23 mouse cellular contexts compared by ENCODE assay signal in the genomic region with DNA sequence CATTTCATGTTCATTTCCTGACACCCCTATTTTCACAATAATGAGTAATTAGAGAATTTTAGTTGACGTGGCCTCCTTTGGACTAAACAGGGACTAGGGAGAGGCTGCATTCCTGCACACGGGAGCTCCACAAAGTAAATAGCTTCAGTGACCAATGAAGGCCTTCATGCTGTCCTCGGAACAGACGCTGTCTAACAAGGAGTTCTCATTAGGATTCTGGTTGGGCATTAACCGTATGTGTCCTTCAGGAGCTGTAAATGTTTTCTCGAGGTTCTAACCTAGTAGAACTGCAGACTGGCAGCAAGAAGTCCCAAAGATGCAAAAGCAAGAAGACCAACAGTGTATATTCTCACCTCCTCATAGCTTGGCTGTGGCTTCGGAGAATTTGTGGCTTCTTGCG. TPM values are rescaled to one million over a fixed set of nuclear protein-coding genes. Genes with fewer than 3 reads are reported as not detected.
DNase-seq lines count a peak whose midpoint lies in the region; ATAC-seq and TF ChIP-seq lines count a peak whose summit lies in the region.
"Had no signal": no experiment of that assay in that cellular context is flagged by ENCODE, and none has a peak within 500 bp of the region (broad histone marks: within the 10 kb centered on the region; RNA-seq: fewer than 3 reads in every experiment).

No protein-coding gene starts in this region.

- H3K4me1 ChIP-seq in heart, embryonic 12.5 days (replicated peaks), result no peaks in the 10 kb centered on the region
- H3K4me1 ChIP-seq in kidney, embryonic 15.5 days, result no peaks in the 10 kb centered on the region
- no peaks in the 10 kb centered on the region for H3K4me1 ChIP-seq in hindbrain, embryonic 14.5 days (replicated peaks; ENCODE audit: control insufficient read depth, insufficient read depth, low read length)

- peaks cover 77% of the 10 kb centered on the region for H3K36me3 ChIP-seq in heart, embryonic 12.5 days
- H3K36me3 ChIP-seq in kidney, embryonic 15.5 days, result peaks cover 90% of the 10 kb centered on the region
- H3K36me3 ChIP-seq in hindbrain, embryonic 14.5 days (replicated peaks; ENCODE audit: control insufficient read depth, insufficient read depth), result peaks cover 90% of the 10 kb centered on the region

- H3K4me2 ChIP-seq in heart, embryonic 12.5 days, result no peak overlapping the region
- no peak overlapping the region for H3K4me2 ChIP-seq in kidney, embryonic 15.5 days
- H3K4me2 ChIP-seq in hindbrain, embryonic 14.5 days (replicated peaks), result no peak overlapping the region

- ATAC-seq in heart, embryonic 12.5 days (ENCODE audit: insufficient number of reproducible peaks, low FRiP score), result no peak
- no peak for ATAC-seq in kidney, embryonic 15.5 days (replicated peaks; ENCODE audit: low FRiP score)
- ATAC-seq in hindbrain, embryonic 14.5 days (ENCODE audit: low FRiP score), result no peak
- ATAC-seq: CD4-positive, CD25-positive, alpha-beta regulatory T cell, adult 4 months; forebrain, embryonic 14.5 days had no signal

- DNase-seq in heart, adult 11 months, result peak; percentile 35
- peak; percentile 81 for DNase-seq in kidney, adult 9 months
- DNase-seq in kidney, postnatal 4 days, result no peak
- peak; percentile 31 to 57 for DNase-seq in kidney, postnatal 25 days
- DNase-seq in hindbrain, embryonic 14.5 days (ENCODE audit: low spot score), result no peak
- DNase-seq in layer of hippocampus, adult 2 months (ENCODE audit: low spot score in 2 of 2), result no peak
- DNase-seq: adrenal gland, adult 8-10 months; adrenal gland, postnatal 36 days; B cell, adult 2 months; cerebellum, adult 2 months; cerebellum, postnatal 10 days; gastrocnemius, adult 2 months; gastrocnemius, postnatal 25 days; heart, postnatal 10 days; heart, postnatal 4 days had no signal

- H3K27ac ChIP-seq in heart, embryonic 12.5 days (ENCODE audit: poor library complexity, severe bottlenecking), result no peak overlapping the region
- H3K27ac ChIP-seq in kidney, embryonic 15.5 days, result peak overlapping the region; percentile 39
- no peak overlapping the region for H3K27ac ChIP-seq in hindbrain, embryonic 14.5 days
- no peak overlapping the region for H3K27ac ChIP-seq in layer of hippocampus, adult 2 months
- H3K27ac ChIP-seq: embryonic facial prominence, embryonic 10.5 days; forebrain, embryonic 10.5 days; gastrocnemius, adult 2 months had no signal

- H3K4me3 ChIP-seq in heart, embryonic 12.5 days, result no peak overlapping the region
- no peak overlapping the region for H3K4me3 ChIP-seq in kidney, embryonic 15.5 days (replicated peaks)
- no peak overlapping the region for H3K4me3 ChIP-seq in hindbrain, embryonic 14.5 days (replicated peaks; ENCODE audit: low read length)
- no peak overlapping the region for H3K4me3 ChIP-seq in layer of hippocampus, adult 2 months
- H3K4me3 ChIP-seq: embryonic facial prominence, embryonic 10.5 days; erythroblast, embryonic 14.5 days; forebrain, embryonic 10.5 days; gastrocnemius, adult 2 months had no signal

- no peaks in the 10 kb centered on the region for H3K9me3 ChIP-seq in heart, embryonic 12.5 days (replicated peaks)
- H3K9me3 ChIP-seq in kidney, embryonic 15.5 days (replicated peaks), result no peaks in the 10 kb centered on the region
- no peaks in the 10 kb centered on the region for H3K9me3 ChIP-seq in hindbrain, embryonic 14.5 days (ENCODE audit: control insufficient read depth, low read length)
- H3K9me3 ChIP-seq: embryonic facial prominence, embryonic 10.5 days; forebrain, embryonic 10.5 days; G1E had no signal

- no peak for TF ChIP-seq CTCF in layer of hippocampus, adult 2 months (conservative IDR thresholded peaks at IDR 0.05)

- no peak overlapping the region for H3K9ac ChIP-seq in heart, embryonic 12.5 days
- no peak overlapping the region for H3K9ac ChIP-seq in kidney, embryonic 15.5 days
- no peak overlapping the region for H3K9ac ChIP-seq in hindbrain, embryonic 14.5 days

- H3K27me3 ChIP-seq in heart, embryonic 12.5 days (replicated peaks), result no peaks in the 10 kb centered on the region
- H3K27me3 ChIP-seq in kidney, embryonic 15.5 days, result no peaks in the 10 kb centered on the region
- no peaks in the 10 kb centered on the region for H3K27me3 ChIP-seq in hindbrain, embryonic 14.5 days (ENCODE audit: control insufficient read depth, insufficient read depth, low read length)

- WGBS in heart, embryonic 12.5 days, result 88% methylated on average over 8 of the region's 8 CpGs
- WGBS in kidney, embryonic 15.5 days, result 82% methylated on average over 8 of the region's 8 CpGs
- WGBS in hindbrain, embryonic 14.5 days, result 91% methylated on average over 8 of the region's 8 CpGs

RNA-seq across cellular contexts. Expression of a gene that starts 21.2 kb away (rescaled TPM):
- 68.8 and 72.1 TPM in 2 replicates for polyA plus RNA-seq in heart, embryonic 12.5 days (2016; fragmentation: Nextera tagmentation; extraction: Ambion mirVana)
- 137 and 142 TPM in 2 replicates for polyA plus RNA-seq in kidney, embryonic 15.5 days (2015; fragmentation: Nextera tagmentation; extraction: Ambion mirVana)
- polyA plus RNA-seq in hindbrain, embryonic 14.5 days (2014; fragmentation: Nextera tagmentation; extraction: Ambion mirVana), result 75.9 and 77.0 TPM in 2 replicates
- 10 to 100 TPM; 85.5 to 86.1 TPM for total RNA-seq in layer of hippocampus, adult 2 months (2021)

RNA-seq across cellular contexts. Expression of a gene that starts 21.2 kb away (rescaled TPM):
- polyA plus RNA-seq in heart, embryonic 12.5 days (2016; fragmentation: Nextera tagmentation; extraction: Ambion mirVana), result 161 and 176 TPM in 2 replicates
- polyA plus RNA-seq in kidney, embryonic 15.5 days (2015; fragmentation: Nextera tagmentation; extraction: Ambion mirVana), result 151 and 165 TPM in 2 replicates
- polyA plus RNA-seq in hindbrain, embryonic 14.5 days (2014; fragmentation: Nextera tagmentation; extraction: Ambion mirVana), result 65.8 and 72.2 TPM in 2 replicates
- total RNA-seq in layer of hippocampus, adult 2 months (2021), result 10 to 100 TPM; 25.9 to 26.3 TPM

RNA-seq across cellular contexts. Expression of a gene that starts 35.6 kb away (rescaled TPM):
- 2.4 and 3.0 TPM in 2 replicates for polyA plus RNA-seq in heart, embryonic 12.5 days (2016; fragmentation: Nextera tagmentation; extraction: Ambion mirVana)
- polyA plus RNA-seq in kidney, embryonic 15.5 days (2015; fragmentation: Nextera tagmentation; extraction: Ambion mirVana), result 1.4 and 2.3 TPM in 2 replicates
- 9.0 TPM in 2 replicates for polyA plus RNA-seq in hindbrain, embryonic 14.5 days (2014; fragmentation: Nextera tagmentation; extraction: Ambion mirVana)
- 1 to 10 TPM; 4.6 to 6.9 TPM for total RNA-seq in layer of hippocampus, adult 2 months (2021)
- polyA plus RNA-seq: G1E had no signal

RNA-seq across cellular contexts. Expression of a gene that starts 45.1 kb away (rescaled TPM):
- polyA plus RNA-seq in heart, embryonic 12.5 days (2016; fragmentation: Nextera tagmentation; extraction: Ambion mirVana), result 405 and 410 TPM in 2 replicates
- polyA plus RNA-seq in kidney, embryonic 15.5 days (2015; fragmentation: Nextera tagmentation; extraction: Ambion mirVana), result 631 and 634 TPM in 2 replicates
- 364 and 387 TPM in 2 replicates for polyA plus RNA-seq in hindbrain, embryonic 14.5 days (2014; fragmentation: Nextera tagmentation; extraction: Ambion mirVana)
- total RNA-seq in layer of hippocampus, adult 2 months (2021), result 100 to 1,000 TPM; 195 to 201 TPM

RNA-seq across cellular contexts. Expression of a gene that starts 52.9 kb away (rescaled TPM):
- polyA plus RNA-seq in heart, embryonic 12.5 days (2016; fragmentation: Nextera tagmentation; extraction: Ambion mirVana), result 6.4 and 8.1 TPM in 2 replicates
- polyA plus RNA-seq in kidney, embryonic 15.5 days (2015; fragmentation: Nextera tagmentation; extraction: Ambion mirVana), result 4.8 and 6.5 TPM in 2 replicates
- 0.59 and 0.80 TPM in 2 replicates for polyA plus RNA-seq in hindbrain, embryonic 14.5 days (2014; fragmentation: Nextera tagmentation; extraction: Ambion mirVana)
- under 1 TPM; 0.47 to 0.61 TPM for total RNA-seq in layer of hippocampus, adult 2 months (2021)

Comparison
In these comparisons a context has a peak if more than half of its experiments do, and no peak if none do; other contexts are left out.
1. DNase-seq: peak in heart, adult 11 months (single experiment), kidney, adult 9 months (single experiment) and kidney, postnatal 25 days (2 of 2); none in kidney, postnatal 4 days (0 of 2), hindbrain, embryonic 14.5 days (single experiment) and layer of hippocampus, adult 2 months (0 of 2).